Comparison of ENCODE assay signal across 18 mouse cellular contexts in genomic region chr10:110440396-110440795, GRCm38 (mm10). TPM values are rescaled to one million over a fixed set of nuclear protein-coding genes. Genes with fewer than 3 reads are reported as not detected.
DNase-seq lines count a peak whose midpoint lies in the region; ATAC-seq and TF ChIP-seq lines count a peak whose summit lies in the region.
"Had no signal": no experiment of that assay in that cellular context is flagged by ENCODE, and none has a peak within 500 bp of the region (broad histone marks: within the 10 kb centered on the region; RNA-seq: fewer than 3 reads in every experiment).

No protein-coding gene starts in this region.

- ATAC-seq in midbrain, postnatal 0 days (ENCODE audit: low FRiP score): no peak
- ATAC-seq: forebrain, postnatal 0 days; hindbrain, embryonic 16.5 days had no signal

- DNase-seq in cerebellum, adult 9-10 months: peak; percentile 25
- peak; percentile 53 to 55 for DNase-seq in cerebellum, postnatal 36 days
- DNase-seq in layer of hippocampus, postnatal 36 days: peak; percentile 67 to 68
- peak; percentile 52 to 65 for DNase-seq in right cerebral cortex, postnatal 10 days (ENCODE audit: low spot score in 2 of 2)
- DNase-seq in heart, postnatal 36 days: no peak
- no peak for DNase-seq in thymus, postnatal 36 days
- no peak for DNase-seq in midbrain, postnatal 0 days (ENCODE audit: low spot score)
- DNase-seq: adrenal gland, postnatal 10 days; forebrain, postnatal 0 days; heart, adult 11 months; liver, embryonic 13.5 days; lung, postnatal 10 days had no signal

- intact Hi-C loops in heart, postnatal 36 days (cut with DNase I): no loop called here

- no peak for TF ChIP-seq CTCF in midbrain, postnatal 0 days (IDR thresholded peaks at IDR 0.05)

- H3K4me1 ChIP-seq in midbrain, postnatal 0 days (ENCODE audit: insufficient read depth, low read length): no peaks in the 10 kb centered on the region; the same call in 1 of the 2 replicates
- H3K4me1 ChIP-seq: embryonic facial prominence, embryonic 10.5 days; kidney, embryonic 15.5 days; liver, embryonic 13.5 days had no signal

- no peaks in the 10 kb centered on the region for H3K27me3 ChIP-seq in midbrain, postnatal 0 days (ENCODE audit: insufficient read depth, low read length)
- H3K27me3 ChIP-seq: kidney, embryonic 15.5 days; liver, embryonic 13.5 days had no signal

- H3K9me3 ChIP-seq in midbrain, postnatal 0 days (ENCODE audit: low read length): no peaks in the 10 kb centered on the region
- H3K9me3 ChIP-seq: embryonic facial prominence, embryonic 10.5 days; kidney, embryonic 15.5 days; liver, embryonic 13.5 days had no signal

- H3K27ac ChIP-seq in midbrain, postnatal 0 days (ENCODE audit: low read depth, low read length): no peak overlapping the region
- H3K27ac ChIP-seq: embryonic facial prominence, embryonic 10.5 days; kidney, embryonic 15.5 days; liver, embryonic 13.5 days; stomach, postnatal 0 days had no signal

- H3K4me3 ChIP-seq in midbrain, postnatal 0 days (ENCODE audit: low read depth, low read length): no peak overlapping the region
- H3K4me3 ChIP-seq: embryonic facial prominence, embryonic 10.5 days; kidney, embryonic 15.5 days; liver, embryonic 13.5 days had no signal

- WGBS in midbrain, postnatal 0 days: 79% methylated on average over 2 of the region's 2 CpGs

- no peak overlapping the region for H3K9ac ChIP-seq in midbrain, postnatal 0 days (replicated peaks; ENCODE audit: low read length, poor library complexity, severe bottlenecking)
- H3K9ac ChIP-seq: forebrain, postnatal 0 days; kidney, embryonic 15.5 days; liver, embryonic 13.5 days had no signal

- no peak overlapping the region for H3K4me2 ChIP-seq in midbrain, postnatal 0 days (ENCODE audit: low read depth, low read length, poor library complexity, severe bottlenecking)
- H3K4me2 ChIP-seq: kidney, embryonic 15.5 days; liver, embryonic 13.5 days; midbrain, embryonic 11.5 days had no signal

- no peaks in the 10 kb centered on the region for H3K36me3 ChIP-seq in midbrain, postnatal 0 days (ENCODE audit: insufficient read depth, low read length)
- H3K36me3 ChIP-seq: embryonic facial prominence, embryonic 10.5 days; kidney, embryonic 15.5 days; liver, embryonic 13.5 days had no signal

RNA-seq across cellular contexts. Expression of gene Nav3, which starts 15.6 kb away (rescaled TPM):
- 10 to 100 TPM; 78.4 to 96.7 TPM for total RNA-seq in layer of hippocampus, postnatal 36 days (2021)
- total RNA-seq in heart, postnatal 36 days (2021): 1 to 10 TPM; 3.3 to 5.7 TPM
- 102 and 121 TPM in 2 replicates for total RNA-seq in midbrain, postnatal 0 days (2014; rRNA removed)
- polyA plus RNA-seq in midbrain, postnatal 0 days (2015; fragmentation: Nextera tagmentation; extraction: Ambion mirVana): 17.4 and 18.9 TPM in 2 replicates
- total RNA-seq: MEL had no signal

Comparison
In these comparisons a context has a peak if more than half of its experiments do, and no peak if none do; other contexts are left out.
1. DNase-seq: peak in cerebellum, adult 9-10 months (single experiment), cerebellum, postnatal 36 days (2 of 2), layer of hippocampus, postnatal 36 days (2 of 2) and right cerebral cortex, postnatal 10 days (2 of 2); none in heart, postnatal 36 days (0 of 2), thymus, postnatal 36 days (0 of 2) and midbrain, postnatal 0 days (single experiment).
2. RNA of gene Nav3, which starts 15.6 kb away (total RNA-seq): 102 to 121 TPM in midbrain, postnatal 0 days and 78.4 to 96.7 TPM in layer of hippocampus, postnatal 36 days; 3.3 to 5.7 TPM in heart, postnatal 36 days; every median in the first group is over 10 times any median in the second.